Mouse (Mus musculus): Measurements from ENCODE around the gene Fcgbp.

Fcgbp gene

GRCm38 (mm10) chr7:28070531-28071298 lies at the start of gene Fcgbp:
TSS of gene Fcgbp (plus strand) at chr7:28071236.
- Histone ChIP-seq H3K36me3 (ENCODE audit: insufficient read depth, low read length) (no peaks in the 10 kb centered on the region), H3K4me3 (replicated peaks; ENCODE audit: low read length) (no peak within 1 kb of the TSS), H3K27me3 (ENCODE audit: insufficient read depth, low read length) (peaks cover 9% of the 10 kb centered on the region; the same call in 1 of the 2 replicates), H3K4me1 (replicated peaks; ENCODE audit: low read depth, low read length) (peaks cover 5% of the 10 kb centered on the region; the same call in 1 of the 2 replicates), H3K9me3 (ENCODE audit: low read length) (no peaks in the 10 kb centered on the region)
- TF ChIP-seq CTCF (conservative IDR thresholded peaks at IDR 0.05; ENCODE audit: low read length) (no peak), NANOG (IDR thresholded peaks at IDR 0.05; ENCODE audit: borderline replicate concordance, low read length) (no peak), POU5F1 (IDR thresholded peaks at IDR 0.05; ENCODE audit: borderline replicate concordance, low read length) (no peak)

GRCm38 (mm10) chr7:28044524-28044923 lies 26.5 kb upstream of the Fcgbp start:
- no peak overlapping the region for H3K4me3 ChIP-seq (replicated peaks; ENCODE audit: low read length)
- H3K9me3 ChIP-seq (ENCODE audit: low read length): no peaks in the 10 kb centered on the region
- H3K4me1 ChIP-seq (replicated peaks; ENCODE audit: low read depth, low read length): peaks cover 37% of the 10 kb centered on the region
- TF ChIP-seq CTCF (conservative IDR thresholded peaks at IDR 0.05; ENCODE audit: low read length): no peak
- TF ChIP-seq NANOG (IDR thresholded peaks at IDR 0.05; ENCODE audit: borderline replicate concordance, low read length): no peak
- TF ChIP-seq POU5F1 (IDR thresholded peaks at IDR 0.05; ENCODE audit: borderline replicate concordance, low read length): no peak
- H3K36me3 ChIP-seq (ENCODE audit: insufficient read depth, low read length): peaks cover 96% of the 10 kb centered on the region
- H3K27me3 ChIP-seq (ENCODE audit: insufficient read depth, low read length): no peaks in the 10 kb centered on the region

- TF ChIP-seq POU5F1 (IDR thresholded peaks at IDR 0.05; ENCODE audit: borderline replicate concordance, low read length) (no peak), CTCF (conservative IDR thresholded peaks at IDR 0.05; ENCODE audit: low read length) (peak; percentile 42)
- H3K36me3 ChIP-seq (ENCODE audit: insufficient read depth, low read length): peaks cover 43% of the 10 kb centered on the region
- peak within 1 kb of the TSS; percentile 94 for H3K4me3 ChIP-seq (replicated peaks; ENCODE audit: low read length)
- H3K9me3 ChIP-seq (ENCODE audit: low read length): no peaks in the 10 kb centered on the region
- peaks cover 44% of the 10 kb centered on the region for H3K4me1 ChIP-seq (replicated peaks; ENCODE audit: low read depth, low read length)
- H3K27me3 ChIP-seq (ENCODE audit: insufficient read depth, low read length): no peaks in the 10 kb centered on the region
Measured at GRCm38 (mm10) chr7:28049476-28050409, 21.3 kb upstream of the Fcgbp start, which contains the start of gene Psmc4. TSS of gene Psmc4 (minus strand) at chr7:28050101.

- peaks cover 35% of the 10 kb centered on the region for H3K36me3 ChIP-seq (ENCODE audit: insufficient read depth, low read length)
- no peaks in the 10 kb centered on the region for H3K27me3 ChIP-seq (ENCODE audit: insufficient read depth, low read length)
- TF ChIP-seq CTCF (conservative IDR thresholded peaks at IDR 0.05; ENCODE audit: low read length): no peak; the same call in 1 of the 2 replicates
- no peak for TF ChIP-seq POU5F1 (IDR thresholded peaks at IDR 0.05; ENCODE audit: borderline replicate concordance, low read length)
- no peak for TF ChIP-seq NANOG (IDR thresholded peaks at IDR 0.05; ENCODE audit: borderline replicate concordance, low read length)
- H3K9me3 ChIP-seq (ENCODE audit: low read length): no peaks in the 10 kb centered on the region
- H3K4me1 ChIP-seq (replicated peaks; ENCODE audit: low read depth, low read length): peaks cover 36% of the 10 kb centered on the region
- H3K4me3 ChIP-seq (replicated peaks; ENCODE audit: low read length): peak overlapping the region; percentile 57
Measured at GRCm38 (mm10) chr7:28050584-28050983, 20.5 kb upstream of the Fcgbp start.

GRCm38 (mm10) chr7:28053046-28053930 lies 17.7 kb upstream of the Fcgbp start:
- TF ChIP-seq NANOG (IDR thresholded peaks at IDR 0.05; ENCODE audit: borderline replicate concordance, low read length): no peak
- TF ChIP-seq CTCF (conservative IDR thresholded peaks at IDR 0.05; ENCODE audit: low read length): no peak
- no peak for TF ChIP-seq POU5F1 (IDR thresholded peaks at IDR 0.05; ENCODE audit: borderline replicate concordance, low read length)
- Histone ChIP-seq H3K27me3 (ENCODE audit: insufficient read depth, low read length) (no peaks in the 10 kb centered on the region), H3K4me3 (replicated peaks; ENCODE audit: low read length) (no peak overlapping the region), H3K4me1 (replicated peaks; ENCODE audit: low read depth, low read length) (peaks cover 20% of the 10 kb centered on the region), H3K36me3 (ENCODE audit: insufficient read depth, low read length) (peaks cover 8% of the 10 kb centered on the region), H3K9me3 (ENCODE audit: low read length) (no peaks in the 10 kb centered on the region)

GRCm38 (mm10) chr7:28059972-28060371 lies 11.1 kb upstream of the Fcgbp start:
- TF ChIP-seq CTCF (conservative IDR thresholded peaks at IDR 0.05; ENCODE audit: low read length): no peak
- no peak for TF ChIP-seq NANOG (IDR thresholded peaks at IDR 0.05; ENCODE audit: borderline replicate concordance, low read length)
- no peak for TF ChIP-seq POU5F1 (IDR thresholded peaks at IDR 0.05; ENCODE audit: borderline replicate concordance, low read length)
- Histone ChIP-seq H3K36me3 (ENCODE audit: insufficient read depth, low read length) (no peaks in the 10 kb centered on the region), H3K9me3 (ENCODE audit: low read length) (peaks cover 15% of the 10 kb centered on the region), H3K27me3 (ENCODE audit: insufficient read depth, low read length) (no peaks in the 10 kb centered on the region), H3K4me3 (replicated peaks; ENCODE audit: low read length) (no peak overlapping the region), H3K4me1 (replicated peaks; ENCODE audit: low read depth, low read length) (no peaks in the 10 kb centered on the region)

- peaks cover 9% of the 10 kb centered on the region; the same call in 1 of the 2 replicates for H3K27me3 ChIP-seq (ENCODE audit: insufficient read depth, low read length)
- TF ChIP-seq NANOG (IDR thresholded peaks at IDR 0.05; ENCODE audit: borderline replicate concordance, low read length) (no peak), POU5F1 (IDR thresholded peaks at IDR 0.05; ENCODE audit: borderline replicate concordance, low read length) (no peak), CTCF (conservative IDR thresholded peaks at IDR 0.05; ENCODE audit: low read length) (no peak)
- no peak overlapping the region for H3K4me3 ChIP-seq (replicated peaks; ENCODE audit: low read length)
- peaks cover 5% of the 10 kb centered on the region; the same call in 1 of the 2 replicates for H3K4me1 ChIP-seq (replicated peaks; ENCODE audit: low read depth, low read length)
- H3K9me3 ChIP-seq (ENCODE audit: low read length): no peaks in the 10 kb centered on the region
- no peaks in the 10 kb centered on the region for H3K36me3 ChIP-seq (ENCODE audit: insufficient read depth, low read length)
Measured at GRCm38 (mm10) chr7:28068661-28069060, 2.4 kb upstream of the Fcgbp start.

Measured in E14TG2a.4 (cell line).